Mouse (Mus musculus) gastrocnemius, postnatal 14 days (tissue): ENCODE results near the gene Zfp54. TPM values are rescaled to one million over a fixed set of nuclear protein-coding genes. Genes with fewer than 3 reads are reported as not detected.
"Not testable (repeated sequence)": the region's sequence is repeated elsewhere in the genome, so short reads cannot be mapped to it uniquely, and the experiment has no call there.

Experiments used
- DNase-seq: peaks from one replicate; pipeline ENCODE4 v3.0.0; 2021; ENCODE audit warnings: mixed read lengths
- intact Hi-C: fragments of 180-260 bp; cut with DNase I; formaldehyde crosslinking; loops from one replicate; pipeline ENCODE4 v1.15.1; 2025; ENCODE audit warnings: low total_unique reads
- long read RNA-seq, 2 experiments: library from polyadenylated mRNA; stranded (forward); transcript quantifications; one replicate each; pipeline ENCODE4 v2.0.0; 2021
- total RNA-seq, 2 experiments: library from RNA; stranded (reverse); gene quantifications; 2 replicates each; pipeline ENCODE4 v1.2.3; 2021

Gene Zfp54
- 1 to 10 TPM in 1 of 2 experiments, under 1 TPM in 1; 0.66 to 1.1 TPM for total RNA-seq
- long read RNA-seq, experiment 1, partial matches to known transcripts: 0 of 3 reads
- long read RNA-seq, experiment 1, other reads (novel, unspliced or antisense): 1 of 3 reads
- long read RNA-seq, experiment 2, partial matches to known transcripts: 0 of 1 reads
- long read RNA-seq, experiment 2, other reads (novel, unspliced or antisense): 1 of 1 reads

GRCm38 (mm10) chr17:21422664-21423599 lies at the start of gene Zfp54:
Zfp54 (plus strand) TSS chr17:21423227.
- peak; percentile 70 for DNase-seq
- intact Hi-C loops: no loop called here

- intact Hi-C loops: no loop called here
- no peak for DNase-seq
Measured at GRCm38 (mm10) chr17:21375311-21375710, 47.7 kb upstream of the Zfp54 start.

DNA sequence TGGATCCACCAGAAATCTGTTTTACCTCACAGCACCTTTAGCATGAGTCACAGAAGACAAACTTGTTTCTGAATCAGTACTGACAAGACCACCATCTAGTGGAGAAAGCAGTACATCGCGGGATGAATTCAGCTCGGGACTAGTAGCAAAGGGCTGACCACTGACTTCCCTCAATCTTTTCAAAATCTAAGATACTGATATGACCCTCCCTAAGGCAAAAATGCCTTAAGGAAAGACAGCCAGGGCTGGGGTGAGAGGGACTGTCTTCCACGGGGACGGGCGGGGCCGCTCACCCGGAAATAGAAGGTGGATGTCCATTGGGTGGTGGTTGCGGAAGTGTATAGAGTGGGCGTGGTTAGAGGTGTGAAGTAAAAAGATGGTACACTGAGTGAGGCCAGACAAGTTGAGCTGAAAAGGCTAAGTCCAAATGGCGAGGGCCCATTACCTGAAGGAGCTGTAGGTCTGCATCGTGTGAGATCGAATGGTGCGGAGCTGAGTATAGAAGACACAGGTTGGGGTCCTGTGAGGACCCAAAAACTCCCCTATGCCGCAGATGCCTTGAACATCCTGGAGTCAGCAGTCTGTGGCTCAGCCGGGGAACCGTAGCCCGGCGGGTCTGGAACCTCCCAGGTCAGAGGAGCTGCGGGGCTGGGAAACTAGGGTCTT lies 39.5 kb upstream of the Zfp54 start, which contains the start of gene Zfp677:
Gene Zfp677, plus strand, starts transcription at position 358 of the 666 bp plus-strand sequence.
- DNase-seq: peak; percentile 40
- intact Hi-C loops: no loop called here

- intact Hi-C loops: no loop called here
- DNase-seq: no peak
Measured at GRCm38 (mm10) chr17:21384057-21384411, 39.0 kb upstream of the Zfp54 start.

- intact Hi-C loops: not testable (repeated sequence)
Measured at GRCm38 (mm10) chr17:21438806-21439400, 15.9 kb downstream of the Zfp54 start.

GRCm38 (mm10) chr17:21449669-21450068 lies 26.6 kb downstream of the Zfp54 start:
- DNase-seq: peak; percentile 45
- intact Hi-C loops: no loop called here

More at GRCm38 (mm10) chr17:21438806-21439400, 15.9 kb downstream of the Zfp54 start:
- DNase-seq: not testable (repeated sequence)

DNA sequence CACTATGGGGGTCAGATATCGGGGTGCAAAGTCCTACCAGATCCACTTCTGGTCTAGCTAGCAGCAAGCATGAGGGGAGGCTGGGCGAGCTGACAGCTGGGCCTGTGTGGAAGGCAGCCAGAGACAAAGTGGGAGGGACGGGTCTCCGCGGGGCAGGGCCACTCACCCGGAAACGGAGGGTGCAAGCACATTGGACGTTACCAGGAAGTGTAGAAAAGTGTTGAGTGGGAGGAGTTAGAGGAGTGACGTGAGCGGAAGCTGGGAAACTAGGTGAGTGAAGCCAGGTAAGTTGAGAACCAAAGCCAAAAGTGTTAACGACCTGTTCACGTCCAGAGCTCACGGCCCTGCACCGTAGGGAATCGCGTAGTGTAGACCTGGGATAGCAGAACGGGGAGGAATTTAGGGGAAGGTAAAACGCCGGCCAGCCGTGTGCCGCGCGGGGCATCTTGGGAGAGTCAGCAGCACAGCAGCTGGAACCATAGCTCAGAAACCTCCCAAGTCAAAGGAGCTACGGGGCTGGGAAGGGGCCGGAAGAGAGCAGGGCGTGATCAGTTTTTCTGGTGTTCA lies 27.2 kb downstream of the Zfp54 start, which contains the start of gene Zfp51:
Gene Zfp51, plus strand, starts transcription at position 237 of the 567 bp plus-strand sequence.
- peak; percentile 94 for DNase-seq
- intact Hi-C loops: no loop called here

DNA sequence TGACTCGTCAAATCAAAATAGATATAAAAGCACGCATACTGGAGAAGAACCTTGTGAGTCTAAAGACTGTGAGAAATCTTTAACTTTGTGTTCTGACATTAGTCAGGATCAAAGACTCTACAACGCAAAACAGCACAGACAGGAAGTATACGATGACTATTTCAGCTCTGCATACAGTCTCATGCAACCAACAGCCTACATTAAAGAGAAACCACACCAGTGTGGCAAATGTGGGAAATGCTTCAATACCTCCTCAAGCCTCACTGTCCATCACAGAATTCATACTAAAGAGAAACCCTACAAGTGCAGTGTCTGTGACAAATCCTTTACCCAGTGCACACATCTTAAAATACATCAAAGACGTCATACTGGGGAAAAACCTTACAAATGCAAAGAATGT lies 40.5 kb downstream of the Zfp54 start:
- intact Hi-C loops: no loop called here
- DNase-seq: no peak

GRCm38 (mm10) chr17:21472032-21472652 lies 49.1 kb downstream of the Zfp54 start:
- no peak for DNase-seq
- intact Hi-C loops: no loop called here

- intact Hi-C loops: no loop called here
- DNase-seq: no peak
Measured at GRCm38 (mm10) chr17:21472653-21473307, 49.8 kb downstream of the Zfp54 start.

GRCm38 (mm10) chr17:21473362-21474190 lies 50.5 kb downstream of the Zfp54 start:
- intact Hi-C loops: no loop called here

GRCm38 (mm10) chr17:21474729-21475128 lies 51.7 kb downstream of the Zfp54 start:
- DNase-seq, intact Hi-C loops: not testable (repeated sequence)

More at GRCm38 (mm10) chr17:21473362-21474190, 50.5 kb downstream of the Zfp54 start:
- DNase-seq: no peak

- DNase-seq: not testable (repeated sequence)
Measured at GRCm38 (mm10) chr17:21475290-21475689, 52.3 kb downstream of the Zfp54 start.

DNA sequence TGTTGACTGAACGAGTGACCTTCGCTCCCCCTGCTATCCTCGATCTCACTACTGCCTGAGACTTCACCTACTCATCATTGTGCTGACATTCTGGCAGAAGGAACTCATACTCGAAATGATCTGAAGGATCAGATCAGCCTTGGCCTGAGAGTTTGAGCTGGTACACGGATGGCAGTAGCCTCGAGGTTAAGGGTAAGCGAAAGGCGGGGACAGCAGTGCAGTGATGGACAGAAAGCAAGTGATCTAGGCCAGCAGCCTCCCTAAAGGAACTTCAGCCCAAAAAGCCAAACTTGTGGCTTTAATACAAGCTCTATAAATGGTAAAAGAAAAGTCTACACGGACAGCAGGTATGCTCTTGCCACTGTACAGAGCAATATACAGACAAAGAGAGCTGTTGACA lies 53.3 kb downstream of the Zfp54 start:
- intact Hi-C loops, DNase-seq: not testable (repeated sequence)

More at GRCm38 (mm10) chr17:21475290-21475689, 52.3 kb downstream of the Zfp54 start:
- intact Hi-C loops: not testable (repeated sequence)

DNA sequence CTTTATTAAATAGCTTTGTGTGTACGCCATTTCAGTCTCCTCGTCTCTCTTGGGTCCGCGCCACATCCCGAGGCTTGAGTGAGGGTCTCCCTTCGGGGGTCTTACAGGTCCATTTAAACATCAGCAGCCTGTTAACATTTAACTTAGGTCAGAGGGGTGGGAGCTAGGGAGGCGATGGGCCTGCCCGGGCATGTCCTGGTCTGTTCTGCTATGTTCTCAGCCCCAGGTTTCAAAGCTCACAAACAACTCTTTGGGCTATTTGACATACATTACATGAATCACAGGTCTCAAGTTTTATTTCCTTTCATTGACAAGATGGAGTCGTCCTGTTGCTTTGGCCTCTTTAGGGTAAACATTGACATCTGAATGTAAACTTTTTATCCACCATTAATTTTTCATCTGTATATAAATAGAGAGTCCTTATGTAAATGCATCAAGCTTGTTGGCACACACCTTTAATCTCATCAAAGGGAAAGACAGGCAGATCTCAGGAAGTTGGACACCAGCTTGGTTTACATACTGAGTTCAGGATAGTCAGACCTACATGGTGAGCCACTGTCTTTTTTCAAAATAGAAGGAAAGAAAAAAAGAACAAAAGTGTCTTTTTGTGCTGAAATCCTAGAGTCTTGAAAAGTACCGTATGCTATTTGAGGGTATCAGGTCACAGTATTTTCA lies 55.2 kb downstream of the Zfp54 start:
- not testable (repeated sequence) for DNase-seq

More for the DNA sequence above, 55.2 kb downstream of the Zfp54 start:
- intact Hi-C loops: not testable (repeated sequence)
